Mouse (Mus musculus) CD4-positive, CD25-positive, alpha-beta regulatory T cell, adult 9 weeks (primary cell): Measurements from ENCODE around the gene Tmem88b. TPM values are rescaled to one million over a fixed set of nuclear protein-coding genes. Genes with fewer than 3 reads are reported as not detected.

Experiments used
- polyA plus RNA-seq: library from polyadenylated mRNA; unstranded; fragments of 100-300 nt; shearing (Covaris generic); gene quantifications from one replicate; pipeline ENCODE4 v1.2.1, GENCODE M21; 2017

The Tmem88b gene
- not detected for polyA plus RNA-seq

GRCm38 (mm10) chr4:155785819-155786218 lies at the start of gene Tmem88b:
Gene Tmem88b, minus strand, starts transcription at chr4:155785874.

GRCm38 (mm10) chr4:155831205-155831766 lies 45.6 kb upstream of the Tmem88b start, which contains the start of gene Aurkaip1:
Gene Aurkaip1, plus strand, starts transcription at chr4:155831272.

GRCm38 (mm10) chr4:155811929-155812664 lies 26.4 kb upstream of the Tmem88b start, which contains the start of gene Ccnl2:
Gene Ccnl2, plus strand, starts transcription at chr4:155812489.

DNA sequence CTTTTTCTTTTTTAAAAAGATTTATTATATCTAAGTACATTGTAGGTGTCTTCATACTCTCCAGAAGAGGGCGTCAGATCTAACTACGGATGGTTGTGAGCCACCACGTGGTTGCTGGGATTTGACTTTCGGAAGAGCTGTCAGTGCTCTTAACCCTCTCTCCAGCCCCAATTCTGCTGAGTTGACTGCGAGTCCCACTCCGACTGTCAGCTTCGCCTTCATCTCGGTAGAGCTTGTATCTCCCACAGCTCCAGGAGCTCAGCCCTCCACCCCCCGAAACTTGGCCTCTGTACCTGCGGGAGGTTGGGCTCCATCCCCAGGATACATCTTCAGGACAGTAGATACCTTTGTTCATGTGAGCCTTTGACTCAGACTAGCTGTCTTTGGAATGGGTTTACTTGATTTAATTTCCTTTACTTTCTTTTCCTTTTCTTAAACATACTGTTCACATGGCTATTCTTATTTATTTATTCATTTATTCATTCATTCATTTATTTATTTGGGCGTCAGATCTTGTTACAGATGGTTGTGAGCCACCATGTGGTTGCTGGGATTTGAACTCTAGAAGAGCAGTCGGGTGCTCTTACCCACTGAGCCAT lies 17.2 kb upstream of the Tmem88b start, which contains the start of gene Mrpl20:
Gene Mrpl20 (plus strand): TSS at position 138 of the 599 bp plus-strand sequence.

GRCm38 (mm10) chr4:155790021-155790489 lies 4.4 kb upstream of the Tmem88b start, which contains the start of gene Ankrd65:
Gene Ankrd65, plus strand, starts transcription at chr4:155790439.

DNA sequence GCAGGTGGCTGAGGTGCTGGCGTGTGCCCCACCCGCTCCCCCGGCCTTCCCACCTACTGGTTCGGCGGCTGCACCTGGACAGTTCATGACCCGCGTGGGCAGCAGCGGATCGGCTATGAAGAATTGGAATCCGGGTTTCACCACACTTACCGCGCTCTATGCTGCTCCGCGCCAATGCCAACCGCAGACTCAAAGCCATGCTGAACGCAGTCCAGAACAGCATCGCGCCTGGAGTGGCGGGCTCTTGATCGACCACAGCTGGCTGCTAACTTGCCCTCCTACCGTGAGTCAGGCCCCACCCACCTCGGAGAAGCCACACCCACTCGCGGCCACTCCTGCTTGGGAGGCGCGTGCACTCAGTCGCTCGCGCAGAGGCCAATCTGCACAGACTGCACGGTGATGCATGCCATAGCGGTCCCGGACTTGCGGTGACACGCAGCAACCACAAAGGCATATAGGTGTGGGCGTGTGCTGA lies 11.4 kb downstream of the Tmem88b start, which contains the start of gene Vwa1:
Gene Vwa1 (minus strand): TSS at position 419 of the 475 bp plus-strand sequence.

GRCm38 (mm10) chr4:155760613-155761355 lies 24.9 kb downstream of the Tmem88b start, which contains the start of gene Atad3a:
Gene Atad3a, minus strand, starts transcription at chr4:155761093.

GRCm38 (mm10) chr4:155734350-155734941 lies 51.2 kb downstream of the Tmem88b start, which contains the start of gene Tmem240:
Gene Tmem240, plus strand, starts transcription at chr4:155734800.

Other genes starting within 250 kb of the Tmem88b start
- 103 TPM for gene Nadk, start 223.5 kb downstream of the Tmem88b start, polyA plus RNA-seq
- gene Slc35e2, start 184.5 kb downstream of the Tmem88b start, polyA plus RNA-seq = 11.9 TPM
- 160 TPM for gene Cdk11b, start 161.0 kb downstream of the Tmem88b start, polyA plus RNA-seq
- not detected for gene Gm10563, start 140.5 kb downstream of the Tmem88b start, polyA plus RNA-seq
- 0.19 TPM for gene Mmp23, start 132.5 kb downstream of the Tmem88b start, polyA plus RNA-seq
- gene Mib2, start 116.7 kb downstream of the Tmem88b start, polyA plus RNA-seq = 30.9 TPM
- 0.72 TPM for gene Fndc10, start 91.5 kb downstream of the Tmem88b start, polyA plus RNA-seq
- 160 TPM for gene Ssu72, start 81.1 kb downstream of the Tmem88b start, polyA plus RNA-seq
- gene Tmem240, start 51.1 kb downstream of the Tmem88b start, polyA plus RNA-seq = 0.15 TPM
- gene Atad3a, start 24.8 kb downstream of the Tmem88b start, polyA plus RNA-seq = 28.3 TPM
- gene Vwa1, start 11.2 kb downstream of the Tmem88b start, polyA plus RNA-seq = 0.10 TPM
- not detected for gene Ankrd65, start 4.6 kb upstream of the Tmem88b start, polyA plus RNA-seq
- gene Mrpl20, start 17.0 kb upstream of the Tmem88b start, polyA plus RNA-seq = 151 TPM
- 114 TPM for gene Ccnl2, start 26.6 kb upstream of the Tmem88b start, polyA plus RNA-seq
- gene Aurkaip1, start 45.4 kb upstream of the Tmem88b start, polyA plus RNA-seq = 211 TPM
- gene Mxra8, start 53.8 kb upstream of the Tmem88b start, polyA plus RNA-seq = 4.8 TPM
- gene Dvl1, start 61.5 kb upstream of the Tmem88b start, polyA plus RNA-seq = 3.0 TPM
- 0.99 TPM for gene Tas1r3, start 77.5 kb upstream of the Tmem88b start, polyA plus RNA-seq
- 23.9 TPM for gene Cptp, start 83.6 kb upstream of the Tmem88b start, polyA plus RNA-seq
- 75.8 TPM for gene Ints11, start 83.7 kb upstream of the Tmem88b start, polyA plus RNA-seq
- 35.9 TPM for gene Pusl1, start 105.9 kb upstream of the Tmem88b start, polyA plus RNA-seq
- 5.7 TPM for gene Acap3, start 105.9 kb upstream of the Tmem88b start, polyA plus RNA-seq
- 12.6 TPM for gene Ube2j2, start 158.0 kb upstream of the Tmem88b start, polyA plus RNA-seq
- 11.2 TPM for gene C1qtnf12, start 176.4 kb upstream of the Tmem88b start, polyA plus RNA-seq
- gene B3galt6, start 206.8 kb upstream of the Tmem88b start, polyA plus RNA-seq = 0.98 TPM
- gene Sdf4, start 207.0 kb upstream of the Tmem88b start, polyA plus RNA-seq = 590 TPM
- 948 TPM for gene Tnfrsf4, start 228.0 kb upstream of the Tmem88b start, polyA plus RNA-seq
- gene Tnfrsf18, start 240.3 kb upstream of the Tmem88b start, polyA plus RNA-seq = 768 TPM